Mouse (Mus musculus): ENCODE measurements around the gene Pla2g2d. TPM values are rescaled to one million over a fixed set of nuclear protein-coding genes. Genes with fewer than 3 reads are reported as not detected.
A peak's percentile ranks its signal among the peaks of the same experiment; 100 is the strongest.

The Pla2g2d gene
- polyA plus RNA-seq, 1 experiment, result 7.8 TPM

GRCm38 (mm10) chr4:138755439-138755838, 20.1 kb upstream of the Pla2g2d start:
- Histone ChIP-seq H3K4me1 (ENCODE audit: control insufficient read depth, insufficient read depth, insufficient read length, low read length) (peaks cover 5% of the 10 kb centered on the region; the same call in 1 of the 2 replicates), H3K27me3 (ENCODE audit: control insufficient read depth, insufficient read depth, low read length) (no peaks in the 10 kb centered on the region), H3K36me3 (ENCODE audit: control insufficient read depth, insufficient read depth, low read length) (no peaks in the 10 kb centered on the region), H3K27ac (ENCODE audit: insufficient read depth, low read depth, low read length) (no peak overlapping the region), H3K4me3 (ENCODE audit: low read depth, low read length) (no peak overlapping the region)
- 31% methylated on average over 4 of the region's 4 CpGs for WGBS
- TF ChIP-seq CTCF (IDR thresholded peaks at IDR 0.05; ENCODE audit: extremely low read depth, insufficient read length, insufficient replicate concordance, low read depth, low read length), result no peak
- no peak for TF ChIP-seq POLR2A (IDR thresholded peaks at IDR 0.05; ENCODE audit: low read depth, low read length)

GRCm38 (mm10) chr4:138755983-138756382, 19.6 kb upstream of the Pla2g2d start:
- Histone ChIP-seq H3K4me1 (ENCODE audit: control insufficient read depth, insufficient read depth, insufficient read length, low read length) (peaks cover 5% of the 10 kb centered on the region; the same call in 1 of the 2 replicates), H3K27ac (ENCODE audit: insufficient read depth, low read depth, low read length) (no peak overlapping the region), H3K27me3 (ENCODE audit: control insufficient read depth, insufficient read depth, low read length) (no peaks in the 10 kb centered on the region), H3K4me3 (ENCODE audit: low read depth, low read length) (no peak overlapping the region), H3K36me3 (ENCODE audit: control insufficient read depth, insufficient read depth, low read length) (no peaks in the 10 kb centered on the region)
- TF ChIP-seq POLR2A (IDR thresholded peaks at IDR 0.05; ENCODE audit: low read depth, low read length), result no peak
- no peak for TF ChIP-seq CTCF (IDR thresholded peaks at IDR 0.05; ENCODE audit: extremely low read depth, insufficient read length, insufficient replicate concordance, low read depth, low read length)
- WGBS, result 60% methylated on average over 11 of the region's 11 CpGs

- Histone ChIP-seq H3K4me3 (ENCODE audit: low read depth, low read length) (peak within 1 kb of the TSS; percentile 12), H3K4me1 (ENCODE audit: control insufficient read depth, insufficient read depth, insufficient read length, low read length) (peaks cover 5% of the 10 kb centered on the region; the same call in 1 of the 2 replicates), H3K36me3 (ENCODE audit: control insufficient read depth, insufficient read depth, low read length) (no peaks in the 10 kb centered on the region), H3K27me3 (ENCODE audit: control insufficient read depth, insufficient read depth, low read length) (no peaks in the 10 kb centered on the region), H3K27ac (ENCODE audit: insufficient read depth, low read depth, low read length) (no peak within 1 kb of the TSS)
- TF ChIP-seq POLR2A (IDR thresholded peaks at IDR 0.05; ENCODE audit: low read depth, low read length) (no peak), CTCF (IDR thresholded peaks at IDR 0.05; ENCODE audit: extremely low read depth, insufficient read length, insufficient replicate concordance, low read depth, low read length) (no peak)
- WGBS, result 85% methylated on average over 8 of the region's 8 CpGs
Observed at GRCm38 (mm10) chr4:138757416-138757815, 18.1 kb upstream of the Pla2g2d start, which contains the start of gene Pla2g2f. Gene Pla2g2f (minus strand): TSS chr4:138757626.

- no peak overlapping the region for H3K27ac ChIP-seq (ENCODE audit: insufficient read depth, low read depth, low read length)
- H3K4me3 ChIP-seq (ENCODE audit: low read depth, low read length), result no peak overlapping the region
- no peaks in the 10 kb centered on the region for H3K27me3 ChIP-seq (ENCODE audit: control insufficient read depth, insufficient read depth, low read length)
- TF ChIP-seq CTCF (IDR thresholded peaks at IDR 0.05; ENCODE audit: extremely low read depth, insufficient read length, insufficient replicate concordance, low read depth, low read length) (no peak), POLR2A (IDR thresholded peaks at IDR 0.05; ENCODE audit: low read depth, low read length) (no peak)
- 71% methylated on average over 9 of the region's 9 CpGs for WGBS
- no peaks in the 10 kb centered on the region for H3K36me3 ChIP-seq (ENCODE audit: control insufficient read depth, insufficient read depth, low read length)
- no peaks in the 10 kb centered on the region for H3K4me1 ChIP-seq (ENCODE audit: control insufficient read depth, insufficient read depth, insufficient read length, low read length)
Observed at GRCm38 (mm10) chr4:138762266-138762665, 13.3 kb upstream of the Pla2g2d start.

- peak overlapping the region; percentile 18; the same call in 1 of the 2 replicates for H3K27ac ChIP-seq (ENCODE audit: insufficient read depth, low read depth, low read length)
- no peak overlapping the region for H3K4me3 ChIP-seq (ENCODE audit: low read depth, low read length)
- peaks cover 11% of the 10 kb centered on the region; the same call in 1 of the 2 replicates for H3K4me1 ChIP-seq (ENCODE audit: control insufficient read depth, insufficient read depth, insufficient read length, low read length)
- H3K36me3 ChIP-seq (ENCODE audit: control insufficient read depth, insufficient read depth, low read length), result no peaks in the 10 kb centered on the region
- 30% methylated on average over 10 of the region's 10 CpGs for WGBS
- H3K27me3 ChIP-seq (ENCODE audit: control insufficient read depth, insufficient read depth, low read length), result no peaks in the 10 kb centered on the region
- TF ChIP-seq CTCF (IDR thresholded peaks at IDR 0.05; ENCODE audit: extremely low read depth, insufficient read length, insufficient replicate concordance, low read depth, low read length) (no peak), POLR2A (IDR thresholded peaks at IDR 0.05; ENCODE audit: low read depth, low read length) (no peak)
Observed at GRCm38 (mm10) chr4:138771970-138772369, 3.6 kb upstream of the Pla2g2d start.

- 38% methylated on average over 5 of the region's 5 CpGs for WGBS
- H3K27ac ChIP-seq (ENCODE audit: insufficient read depth, low read depth, low read length), result no peak overlapping the region
- H3K27me3 ChIP-seq (ENCODE audit: control insufficient read depth, insufficient read depth, low read length), result no peaks in the 10 kb centered on the region
Observed at GRCm38 (mm10) chr4:138772386-138772785, 3.1 kb upstream of the Pla2g2d start.

GRCm38 (mm10) chr4:138777417-138778407, 2.2 kb downstream of the Pla2g2d start:
- Histone ChIP-seq H3K4me3 (ENCODE audit: low read depth, low read length) (no peak overlapping the region), H3K36me3 (ENCODE audit: control insufficient read depth, insufficient read depth, low read length) (no peaks in the 10 kb centered on the region), H3K27ac (ENCODE audit: insufficient read depth, low read depth, low read length) (no peak overlapping the region), H3K4me1 (ENCODE audit: control insufficient read depth, insufficient read depth, insufficient read length, low read length) (peaks cover 2% of the 10 kb centered on the region; the same call in 1 of the 2 replicates), H3K27me3 (ENCODE audit: control insufficient read depth, insufficient read depth, low read length) (no peaks in the 10 kb centered on the region)
- WGBS, result 31% methylated on average over 20 of the region's 20 CpGs
- TF ChIP-seq POLR2A (IDR thresholded peaks at IDR 0.05; ENCODE audit: low read depth, low read length) (no peak), CTCF (IDR thresholded peaks at IDR 0.05; ENCODE audit: extremely low read depth, insufficient read length, insufficient replicate concordance, low read depth, low read length) (no peak)

More at GRCm38 (mm10) chr4:138772386-138772785, 3.1 kb upstream of the Pla2g2d start:
- Histone ChIP-seq H3K4me1 (ENCODE audit: control insufficient read depth, insufficient read depth, insufficient read length, low read length) (peaks cover 11% of the 10 kb centered on the region; the same call in 1 of the 2 replicates), H3K4me3 (ENCODE audit: low read depth, low read length) (no peak overlapping the region), H3K36me3 (ENCODE audit: control insufficient read depth, insufficient read depth, low read length) (no peaks in the 10 kb centered on the region)
- no peak for TF ChIP-seq POLR2A (IDR thresholded peaks at IDR 0.05; ENCODE audit: low read depth, low read length)
- TF ChIP-seq CTCF (IDR thresholded peaks at IDR 0.05; ENCODE audit: extremely low read depth, insufficient read length, insufficient replicate concordance, low read depth, low read length), result no peak
